Mouse (Mus musculus) CH12.LX (cell line): ENCODE data around the gene Gprin1. TPM values are rescaled to one million over a fixed set of nuclear protein-coding genes. Genes with fewer than 3 reads are reported as not detected.

ENCODE experiments used
- DNase-seq: peaks from one replicate; pipeline ENCODE4 v3.0.0-alpha.2; 2013; ENCODE audit errors: extremely low read depth
- H3K27ac ChIP-seq: 2 replicates; pipeline ENCODE4 v1.5.1; 2012; ENCODE audit warnings: low read depth, mild to moderate bottlenecking, control low read depth, moderate library complexity; ENCODE audit not compliant: insufficient read depth
- H3K27me3 ChIP-seq: replicated peaks from 2 replicates; pipeline ENCODE3; 2012; ENCODE audit warnings: inconsistent platforms
- H3K36me3 ChIP-seq, 2 experiments: replicated peaks in 1 of 2; 2 replicates each; pipeline versions ENCODE3 to v1.6.1; 2012; ENCODE audit warnings: inconsistent platforms in 1 of 2, low read length in 1 of 2, mild to moderate bottlenecking in 1 of 2, mixed read lengths in 1 of 2, moderate library complexity in 1 of 2; ENCODE audit not compliant: control insufficient read depth in 1 of 2, insufficient read depth in 1 of 2
- H3K4me1 ChIP-seq, 2 experiments: 2 replicates each; pipeline ENCODE4 v1.6.1; 2012; ENCODE audit warnings: inconsistent platforms in 1 of 2, moderate library complexity in 1 of 2; ENCODE audit not compliant: insufficient read depth in 2 of 2, control insufficient read depth in 1 of 2
- H3K4me2 ChIP-seq: 2 replicates; pipeline ENCODE4 v1.6.1; 2012; ENCODE audit warnings: low read depth, mild to moderate bottlenecking, control low read depth; ENCODE audit not compliant: poor library complexity, insufficient read depth, severe bottlenecking
- H3K4me3 ChIP-seq, 3 experiments: fragments of 150-350 bp in 1 of 3; sonication (generic) in 1 of 3; replicated peaks in 1 of 3; 2 replicates each; pipeline versions ENCODE3 to v1.5.1; 2011 to 2012; ENCODE audit warnings: low read depth in 2 of 3, low read length in 2 of 3, mild to moderate bottlenecking in 2 of 3, moderate library complexity in 2 of 3, control low read depth in 1 of 3, improper control_type of control experiment in 1 of 3, inconsistent platforms in 1 of 3, mixed read lengths in 1 of 3; ENCODE audit not compliant: poor library complexity in 1 of 3
- H3K79me2 ChIP-seq: replicated peaks from 2 replicates; pipeline ENCODE4 v1.6.1; 2012; ENCODE audit warnings: mild to moderate bottlenecking, moderate library complexity; ENCODE audit not compliant: control insufficient read depth, poor library complexity, insufficient read depth, severe bottlenecking; ENCODE audit errors: extremely low read depth
- H3K9ac ChIP-seq: 2 replicates; pipeline ENCODE4 v1.6.1; 2012; ENCODE audit warnings: low read depth, mild to moderate bottlenecking, control low read depth, moderate library complexity; ENCODE audit not compliant: insufficient read depth
- H3K9me3 ChIP-seq: replicated peaks from 2 replicates; pipeline ENCODE3; 2012; ENCODE audit warnings: low read length, inconsistent platforms, mixed read lengths
- BHLHE40 ChIP-seq: IDR thresholded peaks from 2 replicates; pipeline ENCODE4 v1.6.1; 2011; ENCODE audit warnings: mild to moderate bottlenecking, low read depth, low read length, improper control_type of control experiment
- CHD1 ChIP-seq: IDR thresholded peaks from 2 replicates; pipeline ENCODE4 v1.6.1; 2012; ENCODE audit warnings: low read depth, low read length, improper control_type of control experiment, inconsistent platforms
- CHD2 ChIP-seq: IDR thresholded peaks from 2 replicates; pipeline ENCODE4 v1.6.1; 2011; ENCODE audit warnings: low read length, improper control_type of control experiment
- CTCF ChIP-seq, 2 experiments: IDR thresholded peaks in 1 of 2; conservative IDR thresholded peaks in 1 of 2; 2 replicates each; pipeline ENCODE4 v1.5.1; 2011 to 2012; ENCODE audit warnings: low read depth in 2 of 2, low read length in 2 of 2, improper control_type of control experiment in 1 of 2, inconsistent platforms in 1 of 2, mild to moderate bottlenecking in 1 of 2, moderate library complexity in 1 of 2
- E2F4 ChIP-seq: IDR thresholded peaks from 2 replicates; pipeline ENCODE4 v1.6.1; 2011; ENCODE audit warnings: low read depth, low read length, improper control_type of control experiment; ENCODE audit not compliant: insufficient replicate concordance
- ELF1 ChIP-seq: IDR thresholded peaks from 2 replicates; pipeline ENCODE4 v1.6.1; 2014; ENCODE audit warnings: low read depth, mild to moderate bottlenecking, inconsistent platforms, low read length, improper control_type of control experiment
- EP300 ChIP-seq: IDR thresholded peaks from 2 replicates; pipeline ENCODE4 v1.6.1; 2011; ENCODE audit warnings: low read length, improper control_type of control experiment
- ETS1 ChIP-seq: conservative IDR thresholded peaks from 2 replicates; pipeline ENCODE4 v1.6.1; 2012; ENCODE audit warnings: low read depth, mild to moderate bottlenecking, inconsistent platforms, low read length, improper control_type of control experiment, moderate library complexity
- IRF4 ChIP-seq: IDR thresholded peaks from 2 replicates; pipeline ENCODE4 v1.6.1; 2014; ENCODE audit warnings: low read depth, mild to moderate bottlenecking, inconsistent platforms, low read length, improper control_type of control experiment
- JUND ChIP-seq: conservative IDR thresholded peaks from 2 replicates; pipeline ENCODE4 v1.6.1; 2011; ENCODE audit warnings: low read depth, low read length, improper control_type of control experiment
- KAT2A ChIP-seq: IDR thresholded peaks from 2 replicates; pipeline ENCODE4 v1.6.1; 2012; ENCODE audit warnings: low read length, improper control_type of control experiment, inconsistent platforms; ENCODE audit not compliant: insufficient replicate concordance
- MAFK ChIP-seq: IDR thresholded peaks from 2 replicates; pipeline ENCODE4 v1.6.1; 2011; ENCODE audit warnings: low read length, improper control_type of control experiment; ENCODE audit not compliant: insufficient replicate concordance
- MAX ChIP-seq: IDR thresholded peaks from 2 replicates; pipeline ENCODE4 v1.6.1; 2011; ENCODE audit warnings: low read length, improper control_type of control experiment
- MAZ ChIP-seq: IDR thresholded peaks from 2 replicates; pipeline ENCODE4 v1.6.1; 2012; ENCODE audit warnings: low read depth, mild to moderate bottlenecking, inconsistent platforms, low read length, improper control_type of control experiment, moderate library complexity
- MXI1 ChIP-seq: IDR thresholded peaks from 2 replicates; pipeline ENCODE4 v1.6.1; 2011; ENCODE audit warnings: mild to moderate bottlenecking, low read depth, low read length, improper control_type of control experiment
- NELFE ChIP-seq: IDR thresholded peaks from 2 replicates; pipeline ENCODE4 v1.6.1; 2011; ENCODE audit warnings: low read depth, low read length, improper control_type of control experiment
- PAX5 ChIP-seq: IDR thresholded peaks from 2 replicates; pipeline ENCODE4 v1.6.1; 2012; ENCODE audit warnings: low read length, inconsistent platforms, mixed read lengths
- POLR2A ChIP-seq: IDR thresholded peaks from 2 replicates; pipeline ENCODE4 v1.6.1; 2011; ENCODE audit warnings: low read depth, mild to moderate bottlenecking, improper control_type of control experiment, low read length
- POLR2AphosphoS2 ChIP-seq: IDR thresholded peaks from 2 replicates; pipeline ENCODE4 v1.6.1; 2011; ENCODE audit warnings: low read depth, low read length, improper control_type of control experiment
- RAD21 ChIP-seq: IDR thresholded peaks from 2 replicates; pipeline ENCODE4 v1.6.1; 2011; ENCODE audit warnings: low read depth, mild to moderate bottlenecking, low read length, improper control_type of control experiment, moderate library complexity
- RCOR1 ChIP-seq: conservative IDR thresholded peaks from 2 replicates; pipeline ENCODE4 v1.6.1; 2012; ENCODE audit warnings: low read depth, mild to moderate bottlenecking, inconsistent platforms, low read length, improper control_type of control experiment
- SMC3 ChIP-seq: IDR thresholded peaks from 2 replicates; pipeline ENCODE4 v1.6.1; 2011; ENCODE audit warnings: low read depth, low read length, improper control_type of control experiment
- TBP ChIP-seq: conservative IDR thresholded peaks from 2 replicates; pipeline ENCODE4 v1.6.1; 2011; ENCODE audit warnings: low read depth, low read length, improper control_type of control experiment
- UBTF ChIP-seq: IDR thresholded peaks from 2 replicates; pipeline ENCODE4 v1.6.1; 2012; ENCODE audit warnings: low read depth, mild to moderate bottlenecking, inconsistent platforms, low read length, improper control_type of control experiment, moderate library complexity
- ZC3H11A ChIP-seq: IDR thresholded peaks from 2 replicates; pipeline ENCODE4 v1.6.1; 2012; ENCODE audit warnings: low read depth, mild to moderate bottlenecking, inconsistent platforms, low read length, improper control_type of control experiment
- dilution Hi-C: fragments of 300-500 bp; cut with MboI; formaldehyde crosslinking; loops from 2 replicates; pipeline ENCODE4 v1.14.3; 2020; ENCODE audit warnings: low sequenced_read_pairs; ENCODE audit not compliant: extremely low pct_unique_long_range_greater_than_20kb, extremely low pct_ligation_motif_present
- in situ Hi-C: fragments of 300-500 bp; cut with MboI; formaldehyde crosslinking; loops from 3 replicates; pipeline ENCODE4 v1.14.3; 2019; ENCODE audit warnings: low sequenced_read_pairs, low pct_ligation_motif_present, low pct_unique_long_range_greater_than_20kb, mixed read lengths
- polyA plus RNA-seq: library from polyadenylated mRNA; unstranded; fragments of >175 nt; gene quantifications from 2 replicates; pipeline ENCODE4 v1.2.1, GENCODE M21; 2012; ENCODE audit warnings: low read depth; ENCODE audit not compliant: insufficient read length
- total RNA-seq, 2 experiments: library from RNA; depleted of rRNA; stranded (reverse); fragments of 300-350 nt in 1 of 2; fragments of >200 nt in 1 of 2; gene quantifications; 2 replicates each; pipeline ENCODE4 v1.2.3; 2012 to 2014

Gprin1 gene
- total and polyA plus RNA-seq, 3 experiments: not detected

DNA sequence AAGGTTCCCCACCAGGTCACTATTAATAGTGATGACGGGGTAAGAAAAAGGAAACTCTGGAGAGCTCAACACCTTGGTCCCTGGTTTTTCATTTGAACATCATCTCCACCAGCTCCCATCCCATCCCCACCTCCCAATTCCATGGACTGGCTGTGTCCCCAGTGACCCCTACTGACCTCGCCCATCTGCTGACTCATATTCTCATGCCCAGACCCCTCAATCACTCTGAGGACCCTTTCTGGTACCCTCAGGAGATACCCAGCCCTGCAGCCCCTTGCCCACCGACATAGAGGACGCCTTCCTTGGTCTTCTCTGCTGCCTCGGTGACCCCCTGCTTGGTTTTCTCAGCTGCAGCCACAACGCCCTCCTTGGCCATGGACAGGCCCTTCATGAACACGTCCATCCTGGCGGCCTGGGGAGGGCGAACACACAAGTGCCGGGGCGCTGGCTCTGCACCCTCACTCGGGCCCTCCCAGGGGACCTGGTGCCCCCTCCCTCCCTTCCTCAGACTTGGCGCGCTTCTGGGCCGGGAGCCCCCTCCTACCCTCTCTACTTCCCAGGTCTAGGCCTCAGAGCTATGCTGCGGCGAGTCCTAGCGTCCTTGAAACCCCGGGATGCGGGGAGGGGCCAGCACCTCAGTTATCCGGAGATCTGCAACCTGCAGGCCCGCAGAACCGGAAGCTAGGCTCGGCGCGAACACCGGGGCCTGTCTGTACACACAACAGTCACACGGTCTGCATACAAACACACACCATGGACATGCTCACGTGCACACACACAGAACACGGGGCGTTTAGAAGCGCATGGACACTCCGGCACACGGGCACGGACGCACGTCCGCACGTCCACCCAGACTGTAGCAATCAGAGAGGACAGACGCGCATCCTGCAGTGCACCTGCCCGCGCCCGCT, 15.9 kb upstream of the Gprin1 start:
- Histone ChIP-seq H3K4me3 (no peak overlapping the region), H3K9ac (no peak overlapping the region), H3K36me3 (no peaks in the 10 kb centered on the region), H3K4me2 (no peak overlapping the region), H3K27me3 (peaks cover 72% of the 10 kb centered on the region), H3K27ac (no peak overlapping the region), H3K4me1 (0 out of 4 replicates have a peak, but pooled peaks cover 0 to 2% of the 10 kb centered on the region in 2 experiments), H3K79me2 (no peaks in the 10 kb centered on the region), H3K9me3 (peaks cover 10% of the 10 kb centered on the region)
- no peak for TF ChIP-seq KAT2A
- no peak for TF ChIP-seq MXI1
- no peak for TF ChIP-seq EP300
- TF ChIP-seq CHD2: no peak
- TF ChIP-seq E2F4: no peak
- no peak for TF ChIP-seq RAD21
- TF ChIP-seq ETS1: no peak
- no peak for TF ChIP-seq CHD1
- TF ChIP-seq POLR2A: no peak
- no peak for TF ChIP-seq MAX
- no peak for TF ChIP-seq TBP
- no peak for TF ChIP-seq CTCF (conservative IDR thresholded peaks at IDR 0.05 in 1 of 2, IDR thresholded peaks at IDR 0.05 in 1 of 2; ENCODE audit: low read depth in 2 of 2, low read length in 2 of 2)
- no peak for TF ChIP-seq BHLHE40
- TF ChIP-seq RCOR1: no peak
- TF ChIP-seq PAX5: no peak
- TF ChIP-seq ZC3H11A: no peak
- TF ChIP-seq JUND: no peak
- no peak for TF ChIP-seq UBTF
- TF ChIP-seq POLR2AphosphoS2: no peak
- TF ChIP-seq MAZ: no peak
- no peak for DNase-seq
- in situ Hi-C loops: no loop called here
- dilution Hi-C loops: no loop called here

DNA sequence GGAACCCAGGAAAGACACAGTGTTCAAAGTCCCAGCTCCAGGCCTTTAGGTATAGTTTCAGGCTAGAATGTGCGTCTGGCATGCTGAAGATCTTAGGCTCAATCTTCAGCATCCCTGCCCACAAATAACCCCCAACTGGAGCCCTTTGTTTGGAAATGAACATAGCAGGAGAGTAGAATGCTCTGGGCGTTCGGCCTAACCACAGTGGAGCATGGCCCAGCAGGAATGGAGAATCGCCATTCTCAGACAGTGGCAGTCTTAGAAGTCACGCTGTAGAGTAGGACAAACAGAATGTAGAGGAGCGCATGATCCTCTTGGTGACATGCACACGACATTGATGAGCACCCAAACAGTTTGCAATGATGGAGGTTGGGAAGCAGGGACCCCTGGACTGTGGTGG, 11.2 kb upstream of the Gprin1 start:
- DNase-seq: no peak
- H3K9me3 ChIP-seq: peaks cover 5% of the 10 kb centered on the region
- 0 out of 4 replicates have a peak, but pooled peaks cover 0 to 1% of the 10 kb centered on the region in 2 experiments for H3K4me1 ChIP-seq
- no peak overlapping the region for H3K9ac ChIP-seq
- in situ Hi-C loops: no loop called here
- TF ChIP-seq NELFE (no peak), POLR2AphosphoS2 (no peak), POLR2A (no peak), MAFK (no peak), ETS1 (no peak), CHD2 (no peak), ELF1 (no peak), CTCF (conservative IDR thresholded peaks at IDR 0.05 in 1 of 2, IDR thresholded peaks at IDR 0.05 in 1 of 2; ENCODE audit: low read depth in 2 of 2, low read length in 2 of 2) (no peak), SMC3 (no peak), IRF4 (no peak), MXI1 (no peak)
- no peak overlapping the region for H3K4me2 ChIP-seq
- dilution Hi-C loops: no loop called here
- no peak overlapping the region for H3K4me3 ChIP-seq
- peaks cover 83% of the 10 kb centered on the region for H3K27me3 ChIP-seq
- H3K27ac ChIP-seq: no peak overlapping the region
- H3K79me2 ChIP-seq: no peaks in the 10 kb centered on the region
- H3K36me3 ChIP-seq: no peaks in the 10 kb centered on the region
